Mouse (Mus musculus) forebrain, embryonic 12.5 days (tissue): ENCODE data around the gene Crtac1. TPM values are rescaled to one million over a fixed set of nuclear protein-coding genes. Genes with fewer than 3 reads are reported as not detected.

Experiments used
- ATAC-seq: fragments of 200-750 bp; cut with Nextera tagmentation; 2 replicates; pipeline ENCODE4 v1.8.0; 2017; ENCODE audit warnings: moderate TSS enrichment; ENCODE audit not compliant: low FRiP score
- H3K27ac ChIP-seq: fragments of 300-500 bp; sonication (generic); 2 replicates; pipeline ENCODE4 v1.5.1; 2016; ENCODE audit warnings: mild to moderate bottlenecking
- H3K27me3 ChIP-seq: fragments of 300-500 bp; sonication (generic); 2 replicates; pipeline ENCODE4 v1.6.1; 2016; ENCODE audit warnings: mild to moderate bottlenecking
- H3K36me3 ChIP-seq: fragments of 300-500 bp; sonication (generic); replicated peaks from 2 replicates; pipeline ENCODE4 v1.6.1; 2016; ENCODE audit warnings: mild to moderate bottlenecking
- H3K4me1 ChIP-seq: fragments of 300-500 bp; sonication (generic); 2 replicates; pipeline ENCODE4 v1.6.1; 2016
- H3K4me2 ChIP-seq: fragments of 300-500 bp; sonication (generic); 2 replicates; pipeline ENCODE4 v1.6.1; 2016; ENCODE audit warnings: mild to moderate bottlenecking, moderate library complexity
- H3K4me3 ChIP-seq: fragments of 300-500 bp; sonication (generic); replicated peaks from 2 replicates; pipeline ENCODE4 v1.5.1; 2016; ENCODE audit warnings: mild to moderate bottlenecking
- H3K9ac ChIP-seq: fragments of 300-500 bp; sonication (generic); 2 replicates; pipeline ENCODE4 v1.6.1; 2016; ENCODE audit warnings: mild to moderate bottlenecking
- H3K9me3 ChIP-seq: fragments of 300-500 bp; sonication (generic); 2 replicates; pipeline ENCODE4 v1.6.1; 2016
- WGBS: fragments of 180-500 bp; shearing (Covaris S2); methylation state at CpG from one replicate; pipeline ENCODE4 v1.1.7; 2016; 5-methylcytosine and 5-hydroxymethylcytosine counted together
- polyA plus RNA-seq: library from polyadenylated mRNA; unstranded; fragments of >200 nt; fragmentation: Nextera tagmentation; extraction: Ambion mirVana; gene quantifications from 2 replicates; pipeline ENCODE4 v1.2.1, GENCODE M21; 2016

The Crtac1 gene
- polyA plus RNA-seq: 8.6 and 9.3 TPM in 2 replicates

GRCm38 (mm10) chr19:42431485-42432190 is at the start of gene Crtac1:
TSS of gene Crtac1 (minus strand) at chr19:42431783.
- peak; percentile 95 for ATAC-seq

DNA sequence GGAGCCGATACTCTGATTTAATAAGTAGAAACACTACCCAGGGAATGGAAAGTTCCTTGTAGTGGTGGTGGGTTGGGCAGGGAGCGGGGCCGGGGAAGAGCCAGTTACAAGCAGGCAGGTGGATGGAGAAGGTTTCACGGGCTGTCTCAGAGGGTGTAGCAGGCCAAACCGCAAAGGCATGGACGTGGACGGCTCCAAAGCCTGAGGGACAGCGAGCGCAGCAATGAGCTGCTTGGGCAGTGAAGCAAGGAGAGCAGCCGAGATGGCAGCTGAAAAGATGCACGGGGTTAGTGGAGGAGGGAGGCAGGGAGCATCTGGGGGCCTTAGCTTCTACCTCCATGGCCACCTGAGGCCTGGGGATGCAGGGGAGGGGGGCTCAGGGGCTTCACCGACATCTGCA is 46.7 kb upstream of the Crtac1 start:
- Histone ChIP-seq H3K27ac (no peak overlapping the region), H3K4me1 (no peaks in the 10 kb centered on the region), H3K4me2 (no peak overlapping the region), H3K4me3 (no peak overlapping the region), H3K9me3 (no peaks in the 10 kb centered on the region), H3K36me3 (no peaks in the 10 kb centered on the region), H3K9ac (no peak overlapping the region), H3K27me3 (0 out of 2 replicates have a peak, but pooled peaks cover 7% of the 10 kb centered on the region)
- ATAC-seq: no peak
- 54% methylated on average over 12 of the region's 12 CpGs for WGBS

More at GRCm38 (mm10) chr19:42431485-42432190, at the start of gene Crtac1:
- under 1% methylated on average over 75 of the region's 88 CpGs for WGBS
- Histone ChIP-seq H3K27ac (peak within 1 kb of the TSS; percentile 86), H3K27me3 (peaks cover 60% of the 10 kb centered on the region), H3K4me1 (peaks cover 16% of the 10 kb centered on the region), H3K9ac (peak within 1 kb of the TSS; percentile 73), H3K4me2 (peak within 1 kb of the TSS; percentile 83), H3K4me3 (peak within 1 kb of the TSS; percentile 70), H3K9me3 (no peaks in the 10 kb centered on the region), H3K36me3 (no peaks in the 10 kb centered on the region)

DNA sequence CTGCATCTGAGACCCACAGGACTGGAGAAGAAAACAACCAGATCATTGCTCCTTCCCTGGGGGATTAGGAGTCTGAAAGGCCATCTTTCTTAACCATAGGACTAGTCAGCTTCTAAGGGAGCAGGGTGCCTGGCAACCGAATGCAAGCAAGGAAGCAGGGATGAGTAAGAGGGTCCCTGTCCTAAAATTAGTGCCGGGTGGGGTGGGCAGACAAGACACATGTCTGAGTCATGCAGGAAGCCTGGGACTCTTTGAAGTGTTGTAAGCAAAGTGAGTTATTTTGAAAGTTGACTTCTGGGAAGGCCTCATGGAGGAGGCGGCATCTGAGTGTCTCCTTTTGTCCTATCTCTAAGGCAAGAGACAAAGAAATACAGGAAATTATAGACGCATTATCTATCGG is 46.2 kb upstream of the Crtac1 start:
- Histone ChIP-seq H3K4me2 (no peak overlapping the region), H3K27me3 (0 out of 2 replicates have a peak, but pooled peaks cover 7% of the 10 kb centered on the region), H3K36me3 (no peaks in the 10 kb centered on the region), H3K9me3 (no peaks in the 10 kb centered on the region), H3K4me3 (no peak overlapping the region), H3K4me1 (no peaks in the 10 kb centered on the region), H3K9ac (no peak overlapping the region), H3K27ac (no peak overlapping the region)
- ATAC-seq: no peak
- 85% methylated on average over 5 of the region's 5 CpGs for WGBS

- WGBS: 34% methylated on average over 11 of the region's 11 CpGs
- H3K4me3 ChIP-seq: no peak overlapping the region
- no peak for ATAC-seq
These were observed 41.2 kb upstream of the Crtac1 start for GRCm38 (mm10) chr19:42472831-42473230.

GRCm38 (mm10) chr19:42471571-42471970 is 40.0 kb upstream of the Crtac1 start:
- Histone ChIP-seq H3K4me3 (no peak overlapping the region), H3K4me1 (no peaks in the 10 kb centered on the region; the same call in 1 of the 2 replicates), H3K9ac (no peak overlapping the region), H3K27me3 (0 out of 2 replicates have a peak, but pooled peaks cover 7% of the 10 kb centered on the region), H3K9me3 (no peaks in the 10 kb centered on the region), H3K27ac (no peak overlapping the region), H3K4me2 (no peak overlapping the region), H3K36me3 (no peaks in the 10 kb centered on the region)
- no peak for ATAC-seq
- WGBS: 74% methylated on average over 4 of the region's 4 CpGs

More at GRCm38 (mm10) chr19:42472831-42473230, 41.2 kb upstream of the Crtac1 start:
- H3K36me3 ChIP-seq: no peaks in the 10 kb centered on the region
- H3K9ac ChIP-seq: no peak overlapping the region
- H3K4me1 ChIP-seq: no peaks in the 10 kb centered on the region; the same call in 1 of the 2 replicates
- H3K4me2 ChIP-seq: no peak overlapping the region
- H3K9me3 ChIP-seq: no peaks in the 10 kb centered on the region
- 0 out of 2 replicates have a peak, but pooled peaks cover 7% of the 10 kb centered on the region for H3K27me3 ChIP-seq
- H3K27ac ChIP-seq: no peak overlapping the region

DNA sequence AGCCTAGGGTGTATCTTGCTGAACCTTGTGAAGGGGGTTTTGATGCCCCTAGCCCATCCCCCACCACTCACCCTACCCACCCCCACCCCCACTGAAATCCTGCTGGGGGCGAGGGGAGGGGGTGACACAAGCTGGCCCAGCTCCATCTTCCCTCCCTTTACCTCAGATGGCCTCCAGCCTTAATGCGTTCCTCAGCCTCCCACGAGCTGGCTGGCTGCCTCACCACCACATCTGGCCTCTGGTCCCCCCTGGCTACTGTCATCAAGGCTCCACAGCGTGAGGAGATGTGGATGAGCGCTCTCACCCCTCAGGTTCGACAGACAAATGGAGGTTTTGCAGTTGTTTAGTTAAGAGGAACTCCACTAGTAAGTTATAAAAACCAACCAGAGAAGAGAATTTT is 30.3 kb upstream of the Crtac1 start:
- no peak overlapping the region for H3K9ac ChIP-seq
- no peak for ATAC-seq
- H3K4me2 ChIP-seq: no peak overlapping the region
- H3K27ac ChIP-seq: no peak overlapping the region
- WGBS: 65% methylated on average over 6 of the region's 6 CpGs
- H3K4me3 ChIP-seq: no peak overlapping the region
- H3K27me3 ChIP-seq: no peaks in the 10 kb centered on the region
- H3K9me3 ChIP-seq: no peaks in the 10 kb centered on the region
- H3K36me3 ChIP-seq: no peaks in the 10 kb centered on the region
- peaks cover 11% of the 10 kb centered on the region; the same call in 1 of the 2 replicates for H3K4me1 ChIP-seq

- Histone ChIP-seq H3K4me3 (no peak overlapping the region), H3K27ac (no peak overlapping the region), H3K27me3 (peaks cover 2% of the 10 kb centered on the region; the same call in 1 of the 2 replicates), H3K9ac (no peak overlapping the region), H3K9me3 (no peaks in the 10 kb centered on the region), H3K4me1 (peaks cover 11% of the 10 kb centered on the region; the same call in 1 of the 2 replicates), H3K4me2 (no peak overlapping the region), H3K36me3 (no peaks in the 10 kb centered on the region)
- 40% methylated on average over 9 of the region's 9 CpGs for WGBS
- no peak for ATAC-seq
These were observed 29.8 kb upstream of the Crtac1 start for GRCm38 (mm10) chr19:42461353-42461752.

DNA sequence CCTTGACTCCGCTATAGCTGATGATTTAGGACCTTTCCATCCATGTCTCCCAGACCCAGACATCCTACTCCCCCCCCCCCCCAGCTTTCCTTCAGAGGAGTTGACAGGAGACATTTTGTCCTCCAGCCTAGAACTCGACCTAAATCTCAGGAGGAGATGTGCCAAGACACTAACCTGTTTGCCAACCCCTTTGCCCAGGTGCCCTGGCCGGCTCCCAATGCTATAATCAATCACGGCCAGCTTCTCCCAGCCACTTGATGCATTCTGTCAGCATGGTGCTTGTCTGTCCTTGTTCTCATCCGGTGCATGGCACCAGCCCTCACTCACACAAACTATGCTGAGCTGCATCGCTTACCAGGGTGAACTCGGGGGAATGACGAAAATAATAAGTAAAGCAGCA is 27.9 kb upstream of the Crtac1 start:
- Histone ChIP-seq H3K4me2 (no peak overlapping the region), H3K4me3 (no peak overlapping the region), H3K9me3 (no peaks in the 10 kb centered on the region), H3K27me3 (peaks cover 4% of the 10 kb centered on the region; the same call in 1 of the 2 replicates), H3K27ac (no peak overlapping the region), H3K36me3 (no peaks in the 10 kb centered on the region), H3K4me1 (peaks cover 11% of the 10 kb centered on the region; the same call in 1 of the 2 replicates), H3K9ac (no peak overlapping the region)
- no peak for ATAC-seq
- WGBS: 85% methylated on average over 8 of the region's 8 CpGs

DNA sequence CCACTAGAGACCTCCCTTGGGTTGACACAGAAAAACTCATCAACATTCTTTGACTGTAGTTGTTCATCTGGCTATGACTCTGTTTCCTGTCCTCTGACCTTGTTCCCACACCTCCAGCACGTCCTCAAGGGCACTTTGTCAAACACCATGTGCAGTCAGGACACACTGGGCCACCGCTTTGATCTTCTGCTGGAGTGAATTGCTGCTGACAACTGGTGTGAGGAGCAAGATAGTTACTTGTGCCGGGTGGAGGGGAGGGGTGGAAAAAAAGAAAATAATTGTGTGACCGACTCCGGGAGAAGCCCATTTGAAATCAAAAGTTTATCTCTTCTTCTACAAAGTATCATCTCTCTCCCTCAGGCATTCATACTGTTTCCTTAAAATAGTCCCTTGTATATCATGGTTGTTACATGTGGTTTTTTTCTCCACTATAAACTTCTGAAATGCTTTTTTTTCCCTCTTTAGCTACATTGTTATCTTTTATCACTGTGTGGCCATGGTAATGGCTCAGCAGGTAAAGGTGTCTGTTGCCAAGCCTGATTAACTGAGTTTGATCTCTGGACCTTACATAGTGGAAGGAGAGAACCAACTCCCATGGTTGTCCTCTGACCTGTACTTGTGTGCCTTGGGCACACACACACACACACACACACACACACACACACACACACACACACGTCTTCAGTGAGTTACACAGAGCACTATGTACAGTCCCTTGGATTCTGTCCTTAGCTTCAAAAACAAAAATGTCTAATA is 23.1 kb upstream of the Crtac1 start:
- no peak overlapping the region for H3K4me2 ChIP-seq
- peaks cover 4% of the 10 kb centered on the region; the same call in 1 of the 2 replicates for H3K27me3 ChIP-seq
- no peak overlapping the region for H3K27ac ChIP-seq
- no peak overlapping the region for H3K9ac ChIP-seq
- H3K4me3 ChIP-seq: no peak overlapping the region
- ATAC-seq: no peak
- H3K36me3 ChIP-seq: no peaks in the 10 kb centered on the region
- 79% methylated on average over 6 of the region's 6 CpGs for WGBS
- H3K9me3 ChIP-seq: no peaks in the 10 kb centered on the region
- 0 out of 2 replicates have a peak, but pooled peaks cover 4% of the 10 kb centered on the region for H3K4me1 ChIP-seq

DNA sequence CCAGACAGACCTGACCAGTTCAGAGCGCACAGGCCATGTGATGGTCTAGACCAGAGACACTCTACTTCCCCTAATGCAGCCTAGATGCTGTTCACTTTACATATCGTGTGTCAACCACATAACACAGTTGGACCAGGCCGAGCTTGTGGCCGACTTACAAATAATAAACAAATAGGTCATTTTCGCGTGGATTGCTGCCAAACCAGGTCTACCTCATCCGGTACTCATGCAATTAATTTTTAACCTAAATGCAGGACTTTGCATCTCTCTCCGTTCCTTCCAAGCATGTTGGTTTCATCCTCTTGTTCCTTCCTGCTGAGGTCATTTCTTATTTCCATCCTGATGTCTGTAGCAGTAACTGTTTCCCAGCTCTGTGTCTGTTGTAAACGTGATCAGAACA is 22.4 kb upstream of the Crtac1 start:
- Histone ChIP-seq H3K4me3 (no peak overlapping the region), H3K9me3 (no peaks in the 10 kb centered on the region), H3K4me2 (no peak overlapping the region), H3K27me3 (peaks cover 4% of the 10 kb centered on the region; the same call in 1 of the 2 replicates), H3K27ac (no peak overlapping the region), H3K9ac (no peak overlapping the region), H3K36me3 (no peaks in the 10 kb centered on the region), H3K4me1 (0 out of 2 replicates have a peak, but pooled peaks cover 4% of the 10 kb centered on the region)
- no peak for ATAC-seq
- 90% methylated on average over 9 of the region's 9 CpGs for WGBS

DNA sequence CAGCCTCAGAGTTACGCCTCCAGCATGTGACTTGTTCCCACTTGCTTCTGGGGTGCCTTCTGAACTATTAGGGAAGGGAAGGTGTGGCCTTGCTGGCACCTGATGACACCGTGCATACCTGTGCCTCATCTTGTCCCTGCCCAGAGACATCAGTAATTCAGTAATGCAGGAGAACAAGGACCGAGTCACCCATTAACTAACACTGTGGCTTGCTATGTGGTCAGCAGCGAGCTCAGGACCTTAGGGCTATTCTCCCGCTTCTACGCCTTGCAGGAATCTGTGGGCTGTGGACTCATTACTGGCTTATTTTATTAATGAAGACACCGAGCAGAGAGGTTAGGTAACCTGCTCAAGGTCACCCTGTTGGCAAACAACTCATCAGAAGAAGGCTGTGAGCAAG is 21.0 kb upstream of the Crtac1 start:
- H3K27ac ChIP-seq: no peak overlapping the region
- no peaks in the 10 kb centered on the region for H3K9me3 ChIP-seq
- H3K4me2 ChIP-seq: no peak overlapping the region
- H3K9ac ChIP-seq: no peak overlapping the region
- WGBS: 89% methylated on average over 7 of the region's 7 CpGs
- H3K4me1 ChIP-seq: 0 out of 2 replicates have a peak, but pooled peaks cover 4% of the 10 kb centered on the region
- H3K4me3 ChIP-seq: no peak overlapping the region
- ATAC-seq: no peak
- no peaks in the 10 kb centered on the region for H3K36me3 ChIP-seq
- peaks cover 4% of the 10 kb centered on the region; the same call in 1 of the 2 replicates for H3K27me3 ChIP-seq

- Histone ChIP-seq H3K4me3 (no peak overlapping the region), H3K36me3 (no peaks in the 10 kb centered on the region), H3K4me1 (0 out of 2 replicates have a peak, but pooled peaks cover 4% of the 10 kb centered on the region), H3K4me2 (no peak overlapping the region), H3K27me3 (no peaks in the 10 kb centered on the region), H3K9ac (no peak overlapping the region), H3K27ac (no peak overlapping the region), H3K9me3 (no peaks in the 10 kb centered on the region)
- 91% methylated on average over 10 of the region's 10 CpGs for WGBS
- no peak for ATAC-seq
These were observed 17.0 kb upstream of the Crtac1 start for GRCm38 (mm10) chr19:42448539-42448938.
